Mouse (Mus musculus): ENCODE results near the gene Vti1a. TPM values are rescaled to one million over a fixed set of nuclear protein-coding genes. Genes with fewer than 3 reads are reported as not detected.

The Vti1a gene
- polyA plus RNA-seq, 1 experiment, result 17.6 TPM

- Histone ChIP-seq H3K4me1 (ENCODE audit: control insufficient read depth, insufficient read depth, low read length) (no peaks in the 10 kb centered on the region), H3K27me3 (ENCODE audit: control insufficient read depth, insufficient read depth, low read length, poor library complexity, severe bottlenecking) (no peaks in the 10 kb centered on the region), H3K36me3 (ENCODE audit: control insufficient read depth, insufficient read depth, low read length, poor library complexity, severe bottlenecking) (no peaks in the 10 kb centered on the region), H3K27ac (ENCODE audit: insufficient read depth, low read length) (no peak overlapping the region), H3K9ac (ENCODE audit: low read depth, poor library complexity, severe bottlenecking) (no peak overlapping the region), H3K9me3 (replicated peaks; ENCODE audit: control insufficient read depth, insufficient read depth, low read length, poor library complexity, severe bottlenecking) (no peaks in the 10 kb centered on the region), H3K4me3 (ENCODE audit: low read depth, low read length) (no peak overlapping the region)
- TF ChIP-seq EP300 (IDR thresholded peaks at IDR 0.05; ENCODE audit: insufficient read depth, low read depth, low read length) (no peak), POLR2A (IDR thresholded peaks at IDR 0.05; ENCODE audit: insufficient read depth, low read length) (no peak), CTCF (IDR thresholded peaks at IDR 0.05; ENCODE audit: low read depth, low read length) (no peak)
Measured at GRCm38 (mm10) chr19:55340521-55340920, 24.4 kb downstream of the Vti1a start.

- H3K9ac ChIP-seq (ENCODE audit: low read depth, poor library complexity, severe bottlenecking), result no peak overlapping the region
- H3K27ac ChIP-seq (ENCODE audit: insufficient read depth, low read length), result no peak overlapping the region
- no peak for TF ChIP-seq CTCF (IDR thresholded peaks at IDR 0.05; ENCODE audit: low read depth, low read length)
- no peak for TF ChIP-seq POLR2A (IDR thresholded peaks at IDR 0.05; ENCODE audit: insufficient read depth, low read length)
- TF ChIP-seq EP300 (IDR thresholded peaks at IDR 0.05; ENCODE audit: insufficient read depth, low read depth, low read length), result no peak
- no peaks in the 10 kb centered on the region for H3K4me1 ChIP-seq (ENCODE audit: control insufficient read depth, insufficient read depth, low read length)
- H3K36me3 ChIP-seq (ENCODE audit: control insufficient read depth, insufficient read depth, low read length, poor library complexity, severe bottlenecking), result no peaks in the 10 kb centered on the region
- no peak overlapping the region for H3K4me3 ChIP-seq (ENCODE audit: low read depth, low read length)
- H3K27me3 ChIP-seq (ENCODE audit: control insufficient read depth, insufficient read depth, low read length, poor library complexity, severe bottlenecking), result no peaks in the 10 kb centered on the region
- H3K9me3 ChIP-seq (replicated peaks; ENCODE audit: control insufficient read depth, insufficient read depth, low read length, poor library complexity, severe bottlenecking), result no peaks in the 10 kb centered on the region
Measured at GRCm38 (mm10) chr19:55341377-55341776, 25.3 kb downstream of the Vti1a start.

GRCm38 (mm10) chr19:55342423-55342822 lies 26.3 kb downstream of the Vti1a start:
- Histone ChIP-seq H3K9me3 (replicated peaks; ENCODE audit: control insufficient read depth, insufficient read depth, low read length, poor library complexity, severe bottlenecking) (no peaks in the 10 kb centered on the region), H3K4me3 (ENCODE audit: low read depth, low read length) (no peak overlapping the region), H3K27ac (ENCODE audit: insufficient read depth, low read length) (no peak overlapping the region), H3K4me1 (ENCODE audit: control insufficient read depth, insufficient read depth, low read length) (no peaks in the 10 kb centered on the region), H3K9ac (ENCODE audit: low read depth, poor library complexity, severe bottlenecking) (no peak overlapping the region), H3K27me3 (ENCODE audit: control insufficient read depth, insufficient read depth, low read length, poor library complexity, severe bottlenecking) (no peaks in the 10 kb centered on the region), H3K36me3 (ENCODE audit: control insufficient read depth, insufficient read depth, low read length, poor library complexity, severe bottlenecking) (no peaks in the 10 kb centered on the region)
- TF ChIP-seq EP300 (IDR thresholded peaks at IDR 0.05; ENCODE audit: insufficient read depth, low read depth, low read length), result no peak
- no peak for TF ChIP-seq CTCF (IDR thresholded peaks at IDR 0.05; ENCODE audit: low read depth, low read length)
- TF ChIP-seq POLR2A (IDR thresholded peaks at IDR 0.05; ENCODE audit: insufficient read depth, low read length), result no peak

DNA sequence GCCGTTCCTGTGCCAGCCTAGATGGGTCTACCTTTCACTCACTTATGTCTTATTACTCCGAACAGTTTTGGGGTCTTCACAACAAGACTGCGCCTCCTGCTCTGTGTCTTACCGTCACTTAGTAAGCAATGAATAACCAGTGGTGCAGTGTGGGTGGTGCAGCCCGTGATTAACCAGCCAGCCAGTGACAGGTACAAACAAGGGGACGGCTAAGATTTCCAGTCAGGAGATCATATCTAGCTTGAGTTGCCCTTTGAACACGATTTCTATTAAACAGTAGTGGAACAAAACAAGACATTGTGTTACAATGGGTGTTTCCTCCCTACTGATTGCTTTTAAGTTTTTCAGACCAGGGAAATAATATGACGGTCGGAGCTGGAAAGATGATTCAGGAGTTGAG lies 27.2 kb downstream of the Vti1a start:
- no peak for TF ChIP-seq POLR2A (IDR thresholded peaks at IDR 0.05; ENCODE audit: insufficient read depth, low read length)
- no peak for TF ChIP-seq CTCF (IDR thresholded peaks at IDR 0.05; ENCODE audit: low read depth, low read length)
- no peak for TF ChIP-seq EP300 (IDR thresholded peaks at IDR 0.05; ENCODE audit: insufficient read depth, low read depth, low read length)
- H3K4me3 ChIP-seq (ENCODE audit: low read depth, low read length), result no peak overlapping the region
- no peaks in the 10 kb centered on the region for H3K27me3 ChIP-seq (ENCODE audit: control insufficient read depth, insufficient read depth, low read length, poor library complexity, severe bottlenecking)
- no peaks in the 10 kb centered on the region for H3K36me3 ChIP-seq (ENCODE audit: control insufficient read depth, insufficient read depth, low read length, poor library complexity, severe bottlenecking)
- no peaks in the 10 kb centered on the region for H3K4me1 ChIP-seq (ENCODE audit: control insufficient read depth, insufficient read depth, low read length)
- H3K9me3 ChIP-seq (replicated peaks; ENCODE audit: control insufficient read depth, insufficient read depth, low read length, poor library complexity, severe bottlenecking), result no peaks in the 10 kb centered on the region
- no peak overlapping the region for H3K27ac ChIP-seq (ENCODE audit: insufficient read depth, low read length)
- no peak overlapping the region for H3K9ac ChIP-seq (ENCODE audit: low read depth, poor library complexity, severe bottlenecking)

DNA sequence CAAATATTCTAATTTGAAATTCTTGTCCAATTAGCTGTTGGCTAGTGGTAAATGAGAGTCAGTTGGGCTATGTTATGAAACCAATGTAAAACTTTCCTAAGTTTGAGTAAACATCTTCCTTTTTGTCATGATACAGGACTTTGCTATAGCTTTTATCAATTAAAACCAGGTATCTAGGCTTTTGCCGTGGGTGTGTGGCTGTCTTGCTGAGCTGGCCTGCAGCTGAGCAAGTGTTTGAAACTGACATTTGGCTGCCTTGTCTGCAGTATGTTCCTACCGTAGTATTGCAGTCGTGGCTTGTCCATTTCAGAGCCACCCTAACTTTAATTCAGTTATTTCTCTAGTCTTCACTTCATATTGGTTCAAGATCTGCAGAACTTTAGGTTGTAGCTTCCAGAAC lies 32.1 kb downstream of the Vti1a start:
- no peaks in the 10 kb centered on the region for H3K9me3 ChIP-seq (replicated peaks; ENCODE audit: control insufficient read depth, insufficient read depth, low read length, poor library complexity, severe bottlenecking)
- H3K27me3 ChIP-seq (ENCODE audit: control insufficient read depth, insufficient read depth, low read length, poor library complexity, severe bottlenecking), result no peaks in the 10 kb centered on the region
- no peak overlapping the region for H3K4me3 ChIP-seq (ENCODE audit: low read depth, low read length)
- no peak for TF ChIP-seq EP300 (IDR thresholded peaks at IDR 0.05; ENCODE audit: insufficient read depth, low read depth, low read length)
- no peak for TF ChIP-seq CTCF (IDR thresholded peaks at IDR 0.05; ENCODE audit: low read depth, low read length)
- TF ChIP-seq POLR2A (IDR thresholded peaks at IDR 0.05; ENCODE audit: insufficient read depth, low read length), result no peak
- no peaks in the 10 kb centered on the region for H3K36me3 ChIP-seq (ENCODE audit: control insufficient read depth, insufficient read depth, low read length, poor library complexity, severe bottlenecking)
- no peak overlapping the region for H3K27ac ChIP-seq (ENCODE audit: insufficient read depth, low read length)
- H3K4me1 ChIP-seq (ENCODE audit: control insufficient read depth, insufficient read depth, low read length), result no peaks in the 10 kb centered on the region
- no peak overlapping the region for H3K9ac ChIP-seq (ENCODE audit: low read depth, poor library complexity, severe bottlenecking)

DNA sequence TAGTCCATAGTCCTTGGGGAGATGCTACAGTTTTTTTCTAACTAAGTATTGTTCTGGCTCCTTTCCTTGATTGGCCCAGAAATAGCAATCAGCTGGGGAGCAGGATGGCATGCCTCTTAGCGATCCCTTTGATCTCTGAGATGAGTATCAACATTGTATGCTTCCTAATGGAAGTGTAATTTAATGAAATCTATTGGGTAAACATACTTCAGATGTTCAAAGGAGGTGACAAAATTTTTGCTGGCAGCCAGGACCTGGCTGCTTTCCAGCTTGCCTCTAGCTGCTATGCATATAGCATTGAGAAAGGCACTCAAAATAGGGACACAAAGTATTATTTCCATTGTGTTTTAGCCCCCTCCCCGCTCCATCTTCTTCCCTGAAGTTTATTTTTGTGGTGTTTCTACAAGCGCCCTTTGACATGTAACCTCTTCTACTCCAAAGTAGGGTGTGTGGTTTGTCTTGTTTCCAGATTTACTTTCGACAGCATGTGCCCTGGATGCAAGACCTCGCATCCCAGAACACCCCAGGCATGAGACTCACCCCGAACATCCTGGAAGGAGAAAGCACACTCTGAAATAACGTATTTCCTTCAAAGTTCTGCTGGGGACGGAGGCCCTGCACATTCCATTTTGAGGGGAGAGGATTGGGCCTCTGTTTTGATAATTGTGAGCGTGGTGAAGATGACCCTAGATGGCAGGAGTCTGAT lies 34.7 kb downstream of the Vti1a start:
- no peak overlapping the region for H3K4me3 ChIP-seq (ENCODE audit: low read depth, low read length)
- no peak overlapping the region for H3K27ac ChIP-seq (ENCODE audit: insufficient read depth, low read length)
- H3K4me1 ChIP-seq (ENCODE audit: control insufficient read depth, insufficient read depth, low read length), result no peaks in the 10 kb centered on the region
- H3K36me3 ChIP-seq (ENCODE audit: control insufficient read depth, insufficient read depth, low read length, poor library complexity, severe bottlenecking), result no peaks in the 10 kb centered on the region
- TF ChIP-seq EP300 (IDR thresholded peaks at IDR 0.05; ENCODE audit: insufficient read depth, low read depth, low read length) (no peak), CTCF (IDR thresholded peaks at IDR 0.05; ENCODE audit: low read depth, low read length) (no peak), POLR2A (IDR thresholded peaks at IDR 0.05; ENCODE audit: insufficient read depth, low read length) (no peak)
- H3K9me3 ChIP-seq (replicated peaks; ENCODE audit: control insufficient read depth, insufficient read depth, low read length, poor library complexity, severe bottlenecking), result no peaks in the 10 kb centered on the region
- no peaks in the 10 kb centered on the region for H3K27me3 ChIP-seq (ENCODE audit: control insufficient read depth, insufficient read depth, low read length, poor library complexity, severe bottlenecking)
- H3K9ac ChIP-seq (ENCODE audit: low read depth, poor library complexity, severe bottlenecking), result no peak overlapping the region
